Mouse (Mus musculus) lung, postnatal 10 days (tissue): ENCODE data around the gene Fam19a3.
"Not testable (repeated sequence)": the region's sequence is repeated elsewhere in the genome, so short reads cannot be mapped to it uniquely, and the experiment has no call there.

Experiments used
- DNase-seq: peaks from one replicate; pipeline ENCODE4 v3.0.0; 2021

Fam19a3 gene

GRCm38 (mm10) chr3:104791671-104792070, 10.0 kb upstream of the Fam19a3 start:
- no peak for DNase-seq

GRCm38 (mm10) chr3:104791017-104791416, 9.4 kb upstream of the Fam19a3 start:
- peak; percentile 40 for DNase-seq

GRCm38 (mm10) chr3:104790401-104790937, 8.8 kb upstream of the Fam19a3 start:
- DNase-seq, result peak; percentile 66

- peak; percentile 76 for DNase-seq
These were observed 8.2 kb upstream of the Fam19a3 start for GRCm38 (mm10) chr3:104789822-104790221.

- DNase-seq, result peak; percentile 51
These were observed 7.6 kb upstream of the Fam19a3 start for GRCm38 (mm10) chr3:104789312-104789605.

- peak; percentile 93 for DNase-seq
These were observed 7.1 kb upstream of the Fam19a3 start for GRCm38 (mm10) chr3:104788561-104789311.

- DNase-seq, result no peak
These were observed 6.4 kb upstream of the Fam19a3 start, which contains the start of gene Rhoc for GRCm38 (mm10) chr3:104788075-104788474. Gene Rhoc, plus strand, starts transcription at chr3:104788375.

GRCm38 (mm10) chr3:104785284-104785683, 3.6 kb upstream of the Fam19a3 start:
- no peak for DNase-seq

GRCm38 (mm10) chr3:104783971-104784500, 2.4 kb upstream of the Fam19a3 start:
- DNase-seq, result peak; percentile 61

GRCm38 (mm10) chr3:104782061-104782681, 531 bp upstream of the Fam19a3 start:
- DNase-seq, result peak; percentile 78

GRCm38 (mm10) chr3:104780561-104781420, 849 bp downstream of the Fam19a3 start, which contains the start of gene Ppm1j:
Gene Ppm1j, plus strand, starts transcription at chr3:104781056.
- DNase-seq, result peak; percentile 83

- DNase-seq, result peak; percentile 78
These were observed 1.7 kb downstream of the Fam19a3 start for GRCm38 (mm10) chr3:104779949-104780348.

GRCm38 (mm10) chr3:104777342-104777741, 4.3 kb downstream of the Fam19a3 start:
- DNase-seq, result peak; percentile 36

GRCm38 (mm10) chr3:104773301-104773700, 8.3 kb downstream of the Fam19a3 start:
- no peak for DNase-seq

- no peak for DNase-seq
These were observed 10.2 kb downstream of the Fam19a3 start for GRCm38 (mm10) chr3:104771460-104771859.

- DNase-seq, result no peak
These were observed 10.7 kb downstream of the Fam19a3 start for GRCm38 (mm10) chr3:104770918-104771317.

GRCm38 (mm10) chr3:104770035-104770434, 11.6 kb downstream of the Fam19a3 start:
- peak; percentile 73 for DNase-seq

GRCm38 (mm10) chr3:104769135-104769534, 12.5 kb downstream of the Fam19a3 start:
- DNase-seq, result no peak

GRCm38 (mm10) chr3:104767716-104768115, 13.9 kb downstream of the Fam19a3 start:
- DNase-seq, result no peak

GRCm38 (mm10) chr3:104767141-104767540, 14.5 kb downstream of the Fam19a3 start:
- DNase-seq, result no peak

- no peak for DNase-seq
These were observed 16.6 kb downstream of the Fam19a3 start for GRCm38 (mm10) chr3:104765021-104765420.

GRCm38 (mm10) chr3:104762103-104762863, 19.4 kb downstream of the Fam19a3 start:
- not testable (repeated sequence) for DNase-seq
